16 mouse cellular contexts compared by ENCODE assay signal in genomic region chr10:120153911-120154310, GRCm38 (mm10).
"Had no signal": no experiment of that assay in that cellular context is flagged by ENCODE, and none has a peak within 500 bp of the region (broad histone marks: within the 10 kb centered on the region; RNA-seq: fewer than 3 reads in every experiment).

No protein-coding gene starts in this region.

- H3K27ac ChIP-seq: midbrain, embryonic 10.5 days; midbrain, embryonic 12.5 days; neural tube, embryonic 13.5 days; neural tube, embryonic 15.5 days; stomach, embryonic 15.5 days; stomach, postnatal 0 days had no signal

- H3K36me3 ChIP-seq: midbrain, embryonic 10.5 days; midbrain, embryonic 12.5 days; neural tube, embryonic 13.5 days; neural tube, embryonic 15.5 days; stomach, embryonic 15.5 days had no signal

- H3K4me1 ChIP-seq: midbrain, embryonic 10.5 days; midbrain, embryonic 12.5 days; neural tube, embryonic 13.5 days; neural tube, embryonic 15.5 days; stomach, embryonic 15.5 days had no signal

- H3K27me3 ChIP-seq: midbrain, embryonic 12.5 days; neural tube, embryonic 13.5 days; neural tube, embryonic 15.5 days; stomach, embryonic 15.5 days had no signal

- DNase-seq: lung, adult 18-20 months; lung, embryonic 14.5 days; lung, postnatal 10 days; lung, postnatal 4 days; midbrain, embryonic 14.5 days; right cerebral cortex, postnatal 14 days; thymus, adult 18-20 months; thymus, postnatal 14 days; thymus, postnatal 36 days had no signal

- H3K4me3 ChIP-seq: midbrain, embryonic 10.5 days; midbrain, embryonic 12.5 days; myocyte; neural tube, embryonic 13.5 days; neural tube, embryonic 15.5 days; stomach, embryonic 15.5 days had no signal
